Mouse (Mus musculus) stomach, embryonic 14.5 days (tissue): ENCODE measurements around the gene Fancc. TPM values are rescaled to one million over a fixed set of nuclear protein-coding genes. Genes with fewer than 3 reads are reported as not detected.

Experiments used
- ATAC-seq: fragments of 200-750 bp; cut with Nextera tagmentation; 2 replicates; pipeline ENCODE4 v1.8.0; 2017; ENCODE audit warnings: low read depth, moderate TSS enrichment; ENCODE audit not compliant: insufficient number of reproducible peaks, insufficient read depth, low FRiP score
- H3K27ac ChIP-seq: fragments of 300-500 bp; sonication (generic); 2 replicates; pipeline ENCODE4 v1.5.1; 2014; ENCODE audit warnings: mild to moderate bottlenecking, low read length, moderate library complexity, mixed read lengths
- H3K27me3 ChIP-seq: fragments of 300-500 bp; sonication (generic); 2 replicates; pipeline ENCODE4 v1.6.1; 2014; ENCODE audit warnings: low read length, control low read depth, mixed read lengths; ENCODE audit not compliant: control insufficient read depth, insufficient read depth
- H3K36me3 ChIP-seq: fragments of 300-500 bp; sonication (generic); 2 replicates; pipeline ENCODE4 v1.6.1; 2014; ENCODE audit warnings: mild to moderate bottlenecking, control low read depth, low read length, moderate library complexity, mixed read lengths; ENCODE audit not compliant: control insufficient read depth, insufficient read depth
- H3K4me1 ChIP-seq: fragments of 300-500 bp; sonication (generic); 2 replicates; pipeline ENCODE4 v1.6.1; 2014; ENCODE audit warnings: low read length, control low read depth, mixed read lengths; ENCODE audit not compliant: control insufficient read depth, insufficient read depth
- H3K4me2 ChIP-seq: fragments of 300-500 bp; sonication (generic); replicated peaks from 2 replicates; pipeline ENCODE4 v1.6.1; 2014; ENCODE audit warnings: low read depth, low read length, control low read depth
- H3K4me3 ChIP-seq: fragments of 300-500 bp; sonication (generic); 2 replicates; pipeline ENCODE4 v1.5.1; 2014; ENCODE audit warnings: low read depth, low read length, control low read depth
- H3K9ac ChIP-seq: fragments of 300-500 bp; sonication (generic); replicated peaks from 2 replicates; pipeline ENCODE4 v1.6.1; 2014; ENCODE audit warnings: low read depth, mild to moderate bottlenecking, control low read depth, low read length, moderate library complexity, mixed read lengths
- H3K9me3 ChIP-seq: fragments of 300-500 bp; sonication (generic); 2 replicates; pipeline ENCODE4 v1.6.1; 2016; ENCODE audit warnings: low read depth, low read length, control low read depth; ENCODE audit not compliant: control insufficient read depth
- WGBS: fragments of 180-500 bp; shearing (Covaris S2); extraction: QIAGEN DNeasy Blood & Tissue Kit; methylation state at CpG from one replicate; pipeline ENCODE4 v1.1.7; 2014; 5-methylcytosine and 5-hydroxymethylcytosine counted together
- polyA plus RNA-seq: library from polyadenylated mRNA; unstranded; fragments of >200 nt; fragmentation: Nextera tagmentation; extraction: Ambion mirVana; gene quantifications from 2 replicates; pipeline ENCODE4 v1.2.1, GENCODE M21; 2014

Fancc gene
- polyA plus RNA-seq, 1 experiment from 2014 or later: 24.3 TPM

GRCm38 (mm10) chr13:63258671-63259070 is 238.4 kb downstream of the Fancc start:
- Histone ChIP-seq H3K9me3 (no peaks in the 10 kb centered on the region), H3K27me3 (no peaks in the 10 kb centered on the region), H3K4me1 (peaks cover 19% of the 10 kb centered on the region; the same call in 1 of the 2 replicates), H3K27ac (0 out of 2 replicates have a peak overlapping the region, but pooled peaks have one; percentile 4), H3K4me3 (no peak overlapping the region), H3K4me2 (no peak overlapping the region), H3K9ac (no peak overlapping the region), H3K36me3 (peaks cover 16% of the 10 kb centered on the region)
- 82% methylated on average over 4 of the region's 4 CpGs for WGBS
- no peak for ATAC-seq

- H3K27me3 ChIP-seq: no peaks in the 10 kb centered on the region
- H3K9me3 ChIP-seq: no peaks in the 10 kb centered on the region
- H3K27ac ChIP-seq: no peak overlapping the region
- no peak overlapping the region for H3K4me3 ChIP-seq
- H3K9ac ChIP-seq: no peak overlapping the region
- no peak overlapping the region for H3K4me2 ChIP-seq
- H3K36me3 ChIP-seq: peaks cover 14% of the 10 kb centered on the region; the same call in 1 of the 2 replicates
- ATAC-seq: no peak
- H3K4me1 ChIP-seq: peaks cover 19% of the 10 kb centered on the region; the same call in 1 of the 2 replicates
- 78% methylated on average over 6 of the region's 6 CpGs for WGBS
These were observed 238.9 kb downstream of the Fancc start for GRCm38 (mm10) chr13:63258167-63258582.

- Histone ChIP-seq H3K9me3 (no peaks in the 10 kb centered on the region), H3K4me3 (no peak overlapping the region), H3K36me3 (peaks cover 8% of the 10 kb centered on the region; the same call in 1 of the 2 replicates), H3K4me2 (no peak overlapping the region), H3K27me3 (no peaks in the 10 kb centered on the region), H3K27ac (peak overlapping the region; percentile 52; the same call in 1 of the 2 replicates), H3K4me1 (peaks cover 24% of the 10 kb centered on the region; the same call in 1 of the 2 replicates), H3K9ac (no peak overlapping the region)
- WGBS: 38% methylated on average over 7 of the region's 7 CpGs
- peak; percentile 80 for ATAC-seq
These were observed 240.3 kb downstream of the Fancc start for GRCm38 (mm10) chr13:63256807-63257206.

DNA sequence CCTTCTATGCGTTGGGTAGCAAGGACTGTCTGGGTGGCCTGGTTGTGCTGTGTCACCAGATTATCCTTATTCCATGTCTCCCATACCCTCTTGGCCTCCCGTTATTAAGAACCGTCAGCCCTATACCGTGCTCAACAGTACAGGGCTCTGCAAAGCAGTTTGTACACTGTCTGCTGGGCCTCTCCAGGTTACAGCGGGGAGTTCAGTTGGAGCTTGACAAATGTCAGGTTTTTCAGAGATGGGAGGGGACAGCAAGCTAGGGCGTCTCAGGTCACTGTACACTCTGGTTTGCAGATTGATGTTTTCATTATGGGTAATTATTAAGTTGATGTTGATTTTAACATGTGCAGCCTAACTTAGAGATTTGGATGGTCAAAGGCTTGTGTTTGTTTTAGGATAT is 240.9 kb downstream of the Fancc start:
- no peaks in the 10 kb centered on the region for H3K27me3 ChIP-seq
- H3K4me2 ChIP-seq: no peak overlapping the region
- peaks cover 28% of the 10 kb centered on the region; the same call in 1 of the 2 replicates for H3K4me1 ChIP-seq
- H3K9me3 ChIP-seq: no peaks in the 10 kb centered on the region
- H3K4me3 ChIP-seq: no peak overlapping the region
- H3K9ac ChIP-seq: no peak overlapping the region
- 50% methylated on average over 6 of the region's 6 CpGs for WGBS
- H3K36me3 ChIP-seq: peaks cover 7% of the 10 kb centered on the region; the same call in 1 of the 2 replicates
- peak overlapping the region; percentile 28 for H3K27ac ChIP-seq
- peak; percentile 30 for ATAC-seq

GRCm38 (mm10) chr13:63255519-63256011 is 241.5 kb downstream of the Fancc start:
- Histone ChIP-seq H3K27me3 (no peaks in the 10 kb centered on the region), H3K4me1 (peaks cover 25% of the 10 kb centered on the region; the same call in 1 of the 2 replicates), H3K27ac (peak overlapping the region; percentile 28; the same call in 1 of the 2 replicates), H3K9me3 (no peaks in the 10 kb centered on the region), H3K4me2 (no peak overlapping the region), H3K9ac (no peak overlapping the region), H3K36me3 (peaks cover 7% of the 10 kb centered on the region; the same call in 1 of the 2 replicates), H3K4me3 (no peak overlapping the region)
- WGBS: 79% methylated on average over 5 of the region's 5 CpGs
- ATAC-seq: no peak

DNA sequence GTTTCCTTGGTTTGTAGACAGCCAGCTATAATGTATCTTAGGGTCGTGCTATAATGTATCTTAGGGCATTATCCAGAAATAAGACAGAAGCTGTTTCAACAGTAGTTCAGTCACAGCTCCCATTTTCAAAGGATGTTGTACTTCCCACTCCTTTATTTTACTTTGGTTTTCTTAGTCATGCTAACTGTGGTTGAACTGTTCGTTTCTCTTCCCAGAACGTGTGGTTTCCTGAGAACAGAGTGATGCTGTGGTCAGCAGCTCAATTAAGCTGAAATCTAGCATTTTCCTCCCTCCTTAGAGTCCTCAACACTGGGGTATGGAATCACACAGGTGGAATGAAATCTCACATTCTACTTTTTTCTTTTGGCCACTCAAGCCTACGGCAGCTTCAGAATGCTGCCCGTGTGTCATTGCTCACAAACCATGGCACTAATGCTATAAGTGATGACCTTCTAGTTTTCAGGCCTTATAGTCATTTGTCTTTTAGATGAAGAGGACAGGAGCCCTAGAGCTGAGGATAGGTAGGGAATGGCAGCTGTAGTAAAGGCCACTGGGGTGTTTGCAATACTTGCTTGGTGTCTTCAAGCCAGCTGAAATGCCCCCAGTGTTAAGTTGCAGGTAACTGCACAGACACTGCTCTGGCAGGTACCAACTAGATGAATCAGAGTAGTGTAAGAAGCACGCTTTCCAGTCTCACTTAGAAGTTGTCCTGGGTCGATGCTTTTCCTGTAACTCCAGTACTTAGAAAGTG is 243.0 kb downstream of the Fancc start:
- Histone ChIP-seq H3K4me1 (peaks cover 29% of the 10 kb centered on the region; the same call in 1 of the 2 replicates), H3K4me2 (no peak overlapping the region), H3K27ac (no peak overlapping the region), H3K27me3 (no peaks in the 10 kb centered on the region), H3K9ac (no peak overlapping the region), H3K36me3 (peaks cover 7% of the 10 kb centered on the region; the same call in 1 of the 2 replicates), H3K4me3 (no peak overlapping the region), H3K9me3 (no peaks in the 10 kb centered on the region)
- 82% methylated on average over 7 of the region's 7 CpGs for WGBS
- no peak for ATAC-seq

DNA sequence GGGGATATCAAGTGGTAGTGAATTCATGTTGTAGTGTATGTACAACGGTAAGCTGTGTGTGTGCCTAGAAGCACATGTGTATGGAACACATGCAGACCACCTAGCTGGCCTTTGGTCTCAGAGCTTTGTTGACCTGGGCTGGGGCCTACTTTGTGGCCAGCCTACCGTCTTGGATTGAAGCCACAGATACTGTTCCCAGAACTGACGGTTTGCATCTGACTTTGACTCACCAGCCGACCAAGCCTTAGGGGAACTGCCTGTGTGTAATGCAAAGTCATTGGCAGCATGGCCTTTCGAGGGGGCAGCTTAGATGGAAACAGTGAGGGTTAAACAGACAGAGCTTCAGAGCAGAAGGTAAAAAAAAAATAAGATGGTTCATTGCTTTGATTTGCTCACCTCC is 243.9 kb downstream of the Fancc start:
- Histone ChIP-seq H3K9ac (no peak overlapping the region), H3K27ac (no peak overlapping the region), H3K36me3 (peaks cover 7% of the 10 kb centered on the region; the same call in 1 of the 2 replicates), H3K9me3 (no peaks in the 10 kb centered on the region), H3K27me3 (no peaks in the 10 kb centered on the region), H3K4me1 (peaks cover 29% of the 10 kb centered on the region; the same call in 1 of the 2 replicates), H3K4me2 (no peak overlapping the region), H3K4me3 (no peak overlapping the region)
- ATAC-seq: no peak
- 60% methylated on average over 5 of the region's 5 CpGs for WGBS

DNA sequence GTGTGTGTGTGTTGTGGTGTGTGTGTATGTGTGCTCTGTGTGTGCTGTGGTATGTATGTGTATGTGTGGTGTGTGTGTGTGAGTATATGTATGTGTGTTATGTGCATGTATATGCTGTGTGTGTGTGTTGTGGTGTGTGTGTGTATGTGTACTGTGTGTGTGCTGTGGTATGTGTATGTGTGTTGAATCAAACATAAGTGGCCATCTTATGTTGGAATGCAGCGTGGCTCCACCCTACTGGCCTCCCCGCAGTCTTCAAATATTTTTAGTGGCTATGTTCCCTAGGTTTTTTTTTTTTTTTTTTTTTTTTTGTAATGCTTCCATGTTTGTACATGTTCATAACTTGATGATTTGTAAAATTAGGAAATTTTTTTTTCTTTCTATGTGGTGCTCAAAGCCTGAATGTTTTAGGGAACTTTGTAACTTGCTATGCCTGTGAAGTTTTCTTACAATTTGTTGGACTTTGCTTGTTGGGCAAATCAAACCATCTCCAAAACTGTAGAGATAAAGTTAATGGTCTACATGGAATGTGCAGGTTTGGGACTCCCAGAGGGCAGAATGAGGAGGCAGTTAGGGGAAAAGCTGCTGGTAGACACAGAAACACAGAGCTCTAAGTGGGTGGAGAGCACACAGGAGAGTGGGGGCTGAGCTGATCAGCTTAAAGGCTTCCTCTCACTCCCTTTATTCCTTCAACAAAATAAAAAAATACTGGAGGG is 244.6 kb downstream of the Fancc start:
- no peak for ATAC-seq
- 84% methylated on average over 2 of the region's 2 CpGs for WGBS
- peaks cover 28% of the 10 kb centered on the region; the same call in 1 of the 2 replicates for H3K4me1 ChIP-seq
- no peak overlapping the region for H3K4me3 ChIP-seq
- no peak overlapping the region for H3K4me2 ChIP-seq
- no peaks in the 10 kb centered on the region for H3K27me3 ChIP-seq
- no peak overlapping the region for H3K27ac ChIP-seq
- H3K9me3 ChIP-seq: no peaks in the 10 kb centered on the region
- H3K9ac ChIP-seq: no peak overlapping the region
- peaks cover 7% of the 10 kb centered on the region; the same call in 1 of the 2 replicates for H3K36me3 ChIP-seq
